Mouse (Mus musculus): ENCODE data around the gene Grip2. TPM values are rescaled to one million over a fixed set of nuclear protein-coding genes. Genes with fewer than 3 reads are reported as not detected.

Grip2 gene
- 7.5 and 8.5 TPM in 2 replicates for polyA plus RNA-seq (2015; fragmentation: Nextera tagmentation; extraction: Ambion mirVana)

DNA sequence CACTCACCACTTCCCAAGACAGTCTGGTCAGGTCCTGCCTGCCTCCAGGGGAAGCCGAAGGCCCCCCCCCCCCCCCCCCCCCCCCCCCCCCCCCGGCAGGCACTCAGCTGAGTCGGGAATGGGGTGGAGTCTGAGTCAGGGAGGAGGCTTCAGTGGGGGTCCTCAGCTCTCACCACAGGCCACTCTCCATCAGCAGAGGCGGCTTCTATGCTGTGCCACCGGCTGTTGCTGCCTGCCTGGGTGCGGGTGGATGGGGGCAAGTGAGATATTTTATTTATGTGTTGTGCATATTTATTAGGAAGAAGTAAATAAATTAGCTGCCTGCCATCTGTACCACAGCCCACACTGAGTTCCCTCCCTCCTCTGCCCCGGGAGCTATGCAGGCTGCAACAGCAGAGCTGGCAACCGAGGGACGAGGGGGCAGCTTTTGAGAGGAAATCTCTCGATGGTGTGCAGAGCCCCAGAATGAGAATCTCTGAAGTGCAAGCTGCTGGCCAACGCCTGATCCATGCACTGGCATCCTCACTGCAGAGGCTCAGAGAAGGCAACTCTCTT is at the start of gene Grip2:
Gene Grip2, minus strand, starts transcription at position 235 of the 555 bp plus-strand sequence.

Other genes starting within 250 kb of the Grip2 start
- gene Slc6a6, start 143.2 kb downstream of the Grip2 start, polyA plus RNA-seq (2015; fragmentation: Nextera tagmentation; extraction: Ambion mirVana): 111 and 116 TPM in 2 replicates
- 35.4 and 38.1 TPM in 2 replicates for gene Ccdc174, start 50.8 kb upstream of the Grip2 start, polyA plus RNA-seq (2015; fragmentation: Nextera tagmentation; extraction: Ambion mirVana)
- gene 4930590J08Rik, start 75.6 kb upstream of the Grip2 start, polyA plus RNA-seq (2015; fragmentation: Nextera tagmentation; extraction: Ambion mirVana): 0.39 and 0.74 TPM in 2 replicates
- 10.0 and 12.3 TPM in 2 replicates for gene Fgd5, start 151.6 kb upstream of the Grip2 start, polyA plus RNA-seq (2015; fragmentation: Nextera tagmentation; extraction: Ambion mirVana)